Mouse (Mus musculus): ENCODE results near the gene Fam185a. TPM values are rescaled to one million over a fixed set of nuclear protein-coding genes. Genes with fewer than 3 reads are reported as not detected.

Gene Fam185a
- polyA plus RNA-seq (2014; fragmentation: Nextera tagmentation; extraction: Ambion mirVana): 4.8 and 5.2 TPM in 2 replicates

GRCm38 (mm10) chr5:21424614-21425602 lies at the start of gene Fam185a, which contains the start of gene Ccdc146:
Fam185a (plus strand) TSS chr5:21424958.
Ccdc146 (minus strand) TSS chr5:21424677.
- peaks cover 4% of the 10 kb centered on the region; the same call in 1 of the 2 replicates for H3K4me1 ChIP-seq (replicated peaks; ENCODE audit: control insufficient read depth, insufficient read depth, low read length)
- H3K36me3 ChIP-seq (ENCODE audit: control insufficient read depth, insufficient read depth, low read length): no peaks in the 10 kb centered on the region
- H3K9ac ChIP-seq (ENCODE audit: low read length): peak within 1 kb of the TSS; percentile 66
- under 1% methylated on average over 68 of the region's 68 CpGs for WGBS
- no peaks in the 10 kb centered on the region for H3K9me3 ChIP-seq (ENCODE audit: control insufficient read depth, low read length)
- peak; percentile 100 for ATAC-seq (replicated peaks; ENCODE audit: low FRiP score)
- peak within 1 kb of the TSS; percentile 75 for H3K4me3 ChIP-seq (ENCODE audit: low read depth, low read length)
- H3K27me3 ChIP-seq (ENCODE audit: control insufficient read depth, insufficient read depth, low read length): no peaks in the 10 kb centered on the region
- peak within 1 kb of the TSS; percentile 92 for H3K4me2 ChIP-seq (ENCODE audit: low read depth, low read length, severe bottlenecking)
- peak; percentile 94 for DNase-seq (ENCODE audit: low spot score)
- H3K27ac ChIP-seq (ENCODE audit: low read depth, low read length): no peak within 1 kb of the TSS

GRCm38 (mm10) chr5:21376935-21377334 lies 47.8 kb upstream of the Fam185a start:
- Histone ChIP-seq H3K9ac (ENCODE audit: low read length) (no peak overlapping the region), H3K9me3 (ENCODE audit: control insufficient read depth, low read length) (no peaks in the 10 kb centered on the region), H3K4me2 (ENCODE audit: low read depth, low read length, severe bottlenecking) (no peak overlapping the region), H3K27me3 (ENCODE audit: control insufficient read depth, insufficient read depth, low read length) (no peaks in the 10 kb centered on the region), H3K4me3 (ENCODE audit: low read depth, low read length) (no peak overlapping the region), H3K4me1 (replicated peaks; ENCODE audit: control insufficient read depth, insufficient read depth, low read length) (no peaks in the 10 kb centered on the region), H3K36me3 (ENCODE audit: control insufficient read depth, insufficient read depth, low read length) (no peaks in the 10 kb centered on the region), H3K27ac (ENCODE audit: low read depth, low read length) (no peak overlapping the region)
- DNase-seq (ENCODE audit: low spot score) (no peak), ATAC-seq (replicated peaks; ENCODE audit: low FRiP score) (no peak)
- WGBS: 76% methylated on average over 4 of the region's 4 CpGs

- Histone ChIP-seq H3K27ac (ENCODE audit: low read depth, low read length) (no peak overlapping the region), H3K36me3 (ENCODE audit: control insufficient read depth, insufficient read depth, low read length) (no peaks in the 10 kb centered on the region), H3K4me2 (ENCODE audit: low read depth, low read length, severe bottlenecking) (no peak overlapping the region), H3K4me1 (replicated peaks; ENCODE audit: control insufficient read depth, insufficient read depth, low read length) (no peaks in the 10 kb centered on the region), H3K4me3 (ENCODE audit: low read depth, low read length) (no peak overlapping the region), H3K27me3 (ENCODE audit: control insufficient read depth, insufficient read depth, low read length) (no peaks in the 10 kb centered on the region), H3K9ac (ENCODE audit: low read length) (no peak overlapping the region), H3K9me3 (ENCODE audit: control insufficient read depth, low read length) (no peaks in the 10 kb centered on the region)
- DNase-seq (ENCODE audit: low spot score): no peak
- 73% methylated on average over 2 of the region's 2 CpGs for WGBS
- ATAC-seq (replicated peaks; ENCODE audit: low FRiP score): no peak
Measured at GRCm38 (mm10) chr5:21378397-21378796, 46.4 kb upstream of the Fam185a start.

- 79% methylated on average over 6 of the region's 6 CpGs for WGBS
- Histone ChIP-seq H3K27me3 (ENCODE audit: control insufficient read depth, insufficient read depth, low read length) (no peaks in the 10 kb centered on the region), H3K4me2 (ENCODE audit: low read depth, low read length, severe bottlenecking) (no peak overlapping the region), H3K9me3 (ENCODE audit: control insufficient read depth, low read length) (no peaks in the 10 kb centered on the region), H3K27ac (ENCODE audit: low read depth, low read length) (no peak overlapping the region), H3K36me3 (ENCODE audit: control insufficient read depth, insufficient read depth, low read length) (no peaks in the 10 kb centered on the region), H3K9ac (ENCODE audit: low read length) (no peak overlapping the region), H3K4me1 (replicated peaks; ENCODE audit: control insufficient read depth, insufficient read depth, low read length) (no peaks in the 10 kb centered on the region), H3K4me3 (ENCODE audit: low read depth, low read length) (no peak overlapping the region)
- ATAC-seq (replicated peaks; ENCODE audit: low FRiP score) (no peak), DNase-seq (ENCODE audit: low spot score) (no peak)
Measured at GRCm38 (mm10) chr5:21381986-21382385, 42.8 kb upstream of the Fam185a start.

- no peaks in the 10 kb centered on the region for H3K27me3 ChIP-seq (ENCODE audit: control insufficient read depth, insufficient read depth, low read length)
- no peak overlapping the region for H3K4me2 ChIP-seq (ENCODE audit: low read depth, low read length, severe bottlenecking)
- no peak overlapping the region for H3K4me3 ChIP-seq (ENCODE audit: low read depth, low read length)
- no peak overlapping the region for H3K9ac ChIP-seq (ENCODE audit: low read length)
- no peaks in the 10 kb centered on the region for H3K4me1 ChIP-seq (replicated peaks; ENCODE audit: control insufficient read depth, insufficient read depth, low read length)
- H3K36me3 ChIP-seq (ENCODE audit: control insufficient read depth, insufficient read depth, low read length): no peaks in the 10 kb centered on the region
- H3K27ac ChIP-seq (ENCODE audit: low read depth, low read length): no peak overlapping the region
- WGBS: 77% methylated on average over 6 of the region's 6 CpGs
- ATAC-seq (replicated peaks; ENCODE audit: low FRiP score): no peak
- H3K9me3 ChIP-seq (ENCODE audit: control insufficient read depth, low read length): no peaks in the 10 kb centered on the region
- DNase-seq (ENCODE audit: low spot score): no peak
Measured at GRCm38 (mm10) chr5:21382678-21383077, 42.1 kb upstream of the Fam185a start.

GRCm38 (mm10) chr5:21383392-21384251 lies 41.1 kb upstream of the Fam185a start:
- H3K36me3 ChIP-seq (ENCODE audit: control insufficient read depth, insufficient read depth, low read length): no peaks in the 10 kb centered on the region
- no peaks in the 10 kb centered on the region for H3K27me3 ChIP-seq (ENCODE audit: control insufficient read depth, insufficient read depth, low read length)
- ATAC-seq (replicated peaks; ENCODE audit: low FRiP score) (0 out of 2 replicates have a peak, but pooled peaks have one; percentile 18), DNase-seq (ENCODE audit: low spot score) (no peak)
- no peaks in the 10 kb centered on the region for H3K4me1 ChIP-seq (replicated peaks; ENCODE audit: control insufficient read depth, insufficient read depth, low read length)
- no peaks in the 10 kb centered on the region for H3K9me3 ChIP-seq (ENCODE audit: control insufficient read depth, low read length)
- no peak overlapping the region for H3K27ac ChIP-seq (ENCODE audit: low read depth, low read length)
- WGBS: 50% methylated on average over 14 of the region's 14 CpGs
- no peak overlapping the region for H3K9ac ChIP-seq (ENCODE audit: low read length)
- H3K4me3 ChIP-seq (ENCODE audit: low read depth, low read length): no peak overlapping the region
- H3K4me2 ChIP-seq (ENCODE audit: low read depth, low read length, severe bottlenecking): no peak overlapping the region

GRCm38 (mm10) chr5:21384252-21384960 lies 40.4 kb upstream of the Fam185a start:
- Histone ChIP-seq H3K4me1 (replicated peaks; ENCODE audit: control insufficient read depth, insufficient read depth, low read length) (no peaks in the 10 kb centered on the region), H3K4me2 (ENCODE audit: low read depth, low read length, severe bottlenecking) (no peak overlapping the region), H3K27me3 (ENCODE audit: control insufficient read depth, insufficient read depth, low read length) (no peaks in the 10 kb centered on the region), H3K27ac (ENCODE audit: low read depth, low read length) (no peak overlapping the region), H3K9ac (ENCODE audit: low read length) (no peak overlapping the region), H3K36me3 (ENCODE audit: control insufficient read depth, insufficient read depth, low read length) (no peaks in the 10 kb centered on the region), H3K4me3 (ENCODE audit: low read depth, low read length) (no peak overlapping the region), H3K9me3 (ENCODE audit: control insufficient read depth, low read length) (no peaks in the 10 kb centered on the region)
- DNase-seq (ENCODE audit: low spot score): no peak
- no peak for ATAC-seq (replicated peaks; ENCODE audit: low FRiP score)
- 84% methylated on average over 13 of the region's 13 CpGs for WGBS

- no peak for DNase-seq (ENCODE audit: low spot score)
Measured at GRCm38 (mm10) chr5:21384976-21385375, 39.8 kb upstream of the Fam185a start.

More at GRCm38 (mm10) chr5:21384976-21385375, 39.8 kb upstream of the Fam185a start:
- no peak overlapping the region for H3K27ac ChIP-seq (ENCODE audit: low read depth, low read length)
- no peaks in the 10 kb centered on the region for H3K4me1 ChIP-seq (replicated peaks; ENCODE audit: control insufficient read depth, insufficient read depth, low read length)
- H3K27me3 ChIP-seq (ENCODE audit: control insufficient read depth, insufficient read depth, low read length): no peaks in the 10 kb centered on the region
- no peak overlapping the region for H3K4me3 ChIP-seq (ENCODE audit: low read depth, low read length)
- WGBS: 92% methylated on average over 9 of the region's 9 CpGs
- no peaks in the 10 kb centered on the region for H3K9me3 ChIP-seq (ENCODE audit: control insufficient read depth, low read length)
- ATAC-seq (replicated peaks; ENCODE audit: low FRiP score): no peak
- H3K36me3 ChIP-seq (ENCODE audit: control insufficient read depth, insufficient read depth, low read length): no peaks in the 10 kb centered on the region
- no peak overlapping the region for H3K9ac ChIP-seq (ENCODE audit: low read length)
- no peak overlapping the region for H3K4me2 ChIP-seq (ENCODE audit: low read depth, low read length, severe bottlenecking)

All from forebrain, embryonic 11.5 days (tissue).